ENCODE assay signal across 19 mouse cellular contexts in the genomic region with DNA sequence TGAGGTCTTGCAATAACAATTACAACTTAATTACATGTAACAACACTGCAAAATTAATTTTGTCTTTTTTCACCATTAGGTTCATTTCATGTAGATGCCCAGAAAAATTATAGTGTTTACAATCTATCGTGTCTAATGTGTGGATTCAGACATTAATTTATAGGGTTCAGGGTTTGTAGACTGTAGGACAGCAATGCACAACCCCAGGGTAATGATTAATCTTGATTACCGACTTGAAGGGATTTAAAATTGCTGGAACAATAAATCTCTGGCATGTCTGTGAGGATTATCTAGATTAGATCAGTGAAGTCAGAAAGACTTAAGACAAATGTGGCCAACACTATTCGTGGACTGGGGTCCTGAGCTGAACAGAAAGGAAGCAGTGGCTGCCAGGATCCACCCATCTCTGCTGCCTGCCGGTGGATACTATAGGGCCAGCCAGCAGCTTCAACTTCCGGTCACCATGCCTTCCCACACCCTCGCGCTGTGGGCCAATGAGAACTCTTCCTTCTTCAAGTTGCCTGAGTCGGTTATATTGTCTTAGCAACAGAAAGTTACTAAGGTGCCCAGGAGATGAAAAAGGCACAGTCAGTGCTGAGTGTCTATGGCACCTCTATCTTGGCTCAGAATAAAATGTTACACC. TPM values are rescaled to one million over a fixed set of nuclear protein-coding genes. Genes with fewer than 3 reads are reported as not detected.
DNase-seq lines count a peak whose midpoint lies in the region; ATAC-seq and TF ChIP-seq lines count a peak whose summit lies in the region.
"Had no signal": no experiment of that assay in that cellular context is flagged by ENCODE, and none has a peak within 500 bp of the region (broad histone marks: within the 10 kb centered on the region; RNA-seq: fewer than 3 reads in every experiment).

No protein-coding gene starts in this region.

- H3K9me3 ChIP-seq in kidney, postnatal 0 days (replicated peaks; ENCODE audit: low read length) = no peaks in the 10 kb centered on the region
- H3K9me3 ChIP-seq: embryonic facial prominence, embryonic 13.5 days; hindbrain, embryonic 15.5 days; limb, embryonic 15.5 days had no signal

- DNase-seq in kidney, postnatal 0 days (ENCODE audit: low spot score) = peak; percentile 62
- no peak for DNase-seq in kidney, adult 2 months
- DNase-seq in MN1 (ENCODE audit: low spot score) = peak; percentile 58
- DNase-seq in right cerebral cortex, adult 18-20 months = no peak
- no peak for DNase-seq in cerebellum, adult 11-12 months
- DNase-seq: adrenal gland, postnatal 25 days; cerebellum, adult 8-10 months; forebrain, postnatal 0 days; gastrocnemius, adult 2 months; heart, postnatal 10 days; lung, adult 2 months; right cerebral cortex, postnatal 25 days; thymus, adult 18-20 months had no signal

- ATAC-seq in kidney, postnatal 0 days (replicated peaks; ENCODE audit: low FRiP score, low read depth) = peak; percentile 75; the same call in 1 of the 2 replicates
- ATAC-seq in granulocyte monocyte progenitor cell, adult 5-6 weeks (replicated peaks; ENCODE audit: poor library complexity, severe bottlenecking) = peak; percentile 22; the same call in 1 of the 2 replicates
- ATAC-seq: forebrain, postnatal 0 days had no signal

- no peak overlapping the region for H3K9ac ChIP-seq in kidney, postnatal 0 days (ENCODE audit: low read depth, low read length)
- H3K9ac ChIP-seq: embryonic facial prominence, embryonic 13.5 days; forebrain, postnatal 0 days; hindbrain, embryonic 15.5 days; limb, embryonic 15.5 days had no signal

- 31% methylated on average over 8 of the region's 8 CpGs for WGBS in kidney, postnatal 0 days
- WGBS in kidney, adult 2 months = 22% methylated on average over 8 of the region's 8 CpGs
- 22% methylated on average over 8 of the region's 8 CpGs for WGBS in small intestine, adult 2 months

- no peaks in the 10 kb centered on the region for H3K27me3 ChIP-seq in kidney, postnatal 0 days (ENCODE audit: insufficient read depth, low read length)
- no peaks in the 10 kb centered on the region for H3K27me3 ChIP-seq in kidney, adult 2 months (replicated peaks; ENCODE audit: control insufficient read depth, insufficient read depth, low read length)
- no peaks in the 10 kb centered on the region for H3K27me3 ChIP-seq in small intestine, adult 2 months (ENCODE audit: control insufficient read depth, insufficient read depth, low read length)
- H3K27me3 ChIP-seq: embryonic facial prominence, embryonic 13.5 days; hindbrain, embryonic 15.5 days; limb, embryonic 15.5 days had no signal

- peak overlapping the region; percentile 21; the same call in 1 of the 2 replicates for H3K4me2 ChIP-seq in kidney, postnatal 0 days (ENCODE audit: low read length)
- H3K4me2 ChIP-seq: embryonic facial prominence, embryonic 13.5 days; hindbrain, embryonic 15.5 days; limb, embryonic 15.5 days had no signal

- no peaks in the 10 kb centered on the region for H3K36me3 ChIP-seq in kidney, postnatal 0 days (ENCODE audit: insufficient read depth, low read length)
- no peaks in the 10 kb centered on the region for H3K36me3 ChIP-seq in kidney, adult 2 months (ENCODE audit: control insufficient read depth, insufficient read depth, low read length)
- H3K36me3 ChIP-seq in small intestine, adult 2 months (ENCODE audit: control insufficient read depth, insufficient read depth, low read length) = no peaks in the 10 kb centered on the region
- H3K36me3 ChIP-seq: embryonic facial prominence, embryonic 13.5 days; hindbrain, embryonic 15.5 days; limb, embryonic 15.5 days had no signal

- no peak overlapping the region for H3K27ac ChIP-seq in kidney, postnatal 0 days
- no peak overlapping the region for H3K27ac ChIP-seq in kidney, adult 2 months (ENCODE audit: insufficient read depth, low read depth, low read length)
- no peak overlapping the region for H3K27ac ChIP-seq in small intestine, adult 2 months (ENCODE audit: insufficient read depth, low read depth, low read length)
- H3K27ac ChIP-seq: embryonic facial prominence, embryonic 13.5 days; gastrocnemius, adult 2 months; hindbrain, embryonic 15.5 days; limb, embryonic 15.5 days had no signal

- TF ChIP-seq CTCF in kidney, postnatal 0 days (IDR thresholded peaks at IDR 0.05; ENCODE audit: low read depth) = no peak
- no peak for TF ChIP-seq CTCF in kidney, adult 2 months (conservative IDR thresholded peaks at IDR 0.05; ENCODE audit: insufficient read depth, insufficient read length, low read depth, low read length)
- no peak for TF ChIP-seq CTCF in small intestine, adult 2 months (IDR thresholded peaks at IDR 0.05; ENCODE audit: extremely low read depth, insufficient read length, insufficient replicate concordance, low read depth, low read length)

- no peak for TF ChIP-seq POLR2A in kidney, adult 2 months (IDR thresholded peaks at IDR 0.05; ENCODE audit: low read depth, low read length)
- TF ChIP-seq POLR2A in small intestine, adult 2 months (IDR thresholded peaks at IDR 0.05; ENCODE audit: low read depth, low read length) = no peak

- no peak overlapping the region for H3K4me3 ChIP-seq in kidney, postnatal 0 days (replicated peaks; ENCODE audit: low read depth, low read length)
- H3K4me3 ChIP-seq in kidney, adult 2 months (ENCODE audit: insufficient read depth, low read depth, low read length) = no peak overlapping the region
- H3K4me3 ChIP-seq in small intestine, adult 2 months (ENCODE audit: low read depth, low read length) = 0 out of 2 replicates have a peak overlapping the region, but pooled peaks have one; percentile 21
- H3K4me3 ChIP-seq: embryonic facial prominence, embryonic 13.5 days; gastrocnemius, adult 2 months; hindbrain, embryonic 15.5 days; limb, embryonic 15.5 days had no signal

- H3K4me1 ChIP-seq in kidney, postnatal 0 days (replicated peaks; ENCODE audit: insufficient read depth, low read length) = 0 out of 2 replicates have a peak, but pooled peaks cover 7% of the 10 kb centered on the region
- H3K4me1 ChIP-seq in kidney, adult 2 months (ENCODE audit: control insufficient read depth, insufficient read depth, low read length) = peaks cover 4% of the 10 kb centered on the region; the same call in 1 of the 2 replicates
- peaks cover 10% of the 10 kb centered on the region; the same call in 1 of the 2 replicates for H3K4me1 ChIP-seq in small intestine, adult 2 months (ENCODE audit: control insufficient read depth, insufficient read depth, insufficient read length, low read length)
- H3K4me1 ChIP-seq: hindbrain, embryonic 15.5 days; limb, embryonic 15.5 days had no signal

RNA-seq across cellular contexts. Expression of a gene that starts 59.1 kb away (rescaled TPM):
- polyA plus RNA-seq in kidney, postnatal 0 days (2015; fragmentation: Nextera tagmentation; extraction: Ambion mirVana) = 34.2 and 34.4 TPM in 2 replicates
- polyA plus RNA-seq in kidney, adult 2 months (2012; rRNA removed) = 2.6 and 3.2 TPM in 2 replicates
- total RNA-seq in granulocyte monocyte progenitor cell, adult 5-6 weeks (2014; fragmentation: Nextera tagmentation) = 2.6 and 4.2 TPM in 2 replicates
- total RNA-seq in granulocyte monocyte progenitor cell, adult 5-6 weeks (2017) = 0.31 and 0.90 TPM in 2 replicates
- 0.74 and 1.1 TPM in 2 replicates for polyA plus RNA-seq in small intestine, adult 2 months (2012; rRNA removed)

RNA-seq across cellular contexts. Expression of a gene that starts 60.0 kb away (rescaled TPM):
- not detected in 2 replicates for polyA plus RNA-seq in kidney, postnatal 0 days (2015; fragmentation: Nextera tagmentation; extraction: Ambion mirVana)
- 0.05 and 0.15 TPM in 2 replicates for polyA plus RNA-seq in kidney, adult 2 months (2012; rRNA removed)
- total RNA-seq in granulocyte monocyte progenitor cell, adult 5-6 weeks (2014; fragmentation: Nextera tagmentation) = not detected in 2 replicates
- total RNA-seq in granulocyte monocyte progenitor cell, adult 5-6 weeks (2017) = not detected in 2 replicates
- not detected in 2 replicates for polyA plus RNA-seq in small intestine, adult 2 months (2012; rRNA removed)
- total RNA-seq: adrenal gland, postnatal 25 days; forebrain, postnatal 0 days; heart, postnatal 10 days; left cerebral cortex, postnatal 25 days had no signal
- polyA plus RNA-seq: forebrain, postnatal 0 days; lung, adult 2 months had no signal

Comparison
In these comparisons a context has a peak if more than half of its experiments do, and no peak if none do; other contexts are left out.
1. DNase-seq: peak in kidney, postnatal 0 days (single experiment) and MN1 (single experiment); none in kidney, adult 2 months (single experiment), right cerebral cortex, adult 18-20 months (single experiment) and cerebellum, adult 11-12 months (single experiment).